Mouse (Mus musculus) right cerebral cortex, adult 2 months (tissue): ENCODE measurements at regions not wholly inside any gene's neighbourhood (a gene's known extent, or its start where the extent isn't known, plus 50 kb on each side); places are given as distances from the start of the nearest gene placed in this dataset.
A peak's percentile ranks its signal among the peaks of the same experiment; 100 is the strongest.
"Not testable (repeated sequence)": the region's sequence is repeated elsewhere in the genome, so short reads cannot be mapped to it uniquely, and the experiment has no call there.

Source experiments
- DNase-seq, 2 experiments: peaks; one replicate each; pipeline ENCODE4 v3.0.0; 2021 to 2022; ENCODE audit warnings: low spot score in 2 of 2

- no peak for DNase-seq
Measured at GRCm38 (mm10) chr3:11094804-11095203, 759.3 kb upstream of the Gm38303 start.

- peak; percentile 16 to 23 for DNase-seq
Measured at GRCm38 (mm10) chr3:11094138-11094537, 758.7 kb upstream of the Gm38303 start.

- no peak for DNase-seq
Measured at GRCm38 (mm10) chr3:11083291-11083690, 747.8 kb upstream of the Gm38303 start.

- DNase-seq = no peak
Measured at GRCm38 (mm10) chr3:11074012-11074411, 738.5 kb upstream of the Gm38303 start.

DNA sequence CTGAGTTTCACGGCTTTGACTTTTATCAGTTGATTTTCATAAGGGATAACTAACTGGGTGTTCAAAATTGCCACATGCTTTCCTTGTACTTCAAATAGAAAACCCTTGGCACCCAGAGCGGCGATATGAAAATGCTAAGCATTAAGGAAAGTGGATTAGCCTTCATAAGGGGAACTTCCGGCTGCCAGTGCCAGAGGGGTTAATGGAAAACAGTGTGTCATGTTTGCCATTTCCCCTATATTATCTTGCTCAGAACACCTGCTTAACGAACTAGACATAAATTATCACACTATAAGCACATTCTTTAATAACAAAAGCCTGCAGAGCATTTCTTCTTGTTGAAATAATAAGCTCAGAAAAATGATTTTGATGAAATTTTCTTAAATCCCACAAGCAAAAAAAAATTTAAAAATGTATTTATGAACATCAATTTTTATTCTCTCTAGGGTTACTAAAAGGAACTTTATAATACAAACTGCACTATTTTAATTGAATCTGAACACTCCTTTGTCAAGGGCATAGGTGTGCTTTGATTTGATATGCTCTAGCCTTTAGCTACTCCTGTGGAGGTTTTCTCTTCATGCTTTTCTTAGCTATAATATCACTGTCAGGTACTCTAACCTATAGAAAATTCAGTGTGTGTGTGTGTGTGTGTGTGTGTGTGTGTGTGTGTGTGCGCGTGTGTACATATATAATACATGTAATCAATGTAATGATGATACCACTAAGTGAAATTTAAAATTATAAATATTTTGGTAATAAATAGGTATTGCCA is 699.7 kb upstream of the Gm38303 start:
- no peak for DNase-seq

- peak; percentile 32 to 61 for DNase-seq
Measured at GRCm38 (mm10) chr3:11029991-11030390, 694.5 kb upstream of the Gm38303 start.

DNA sequence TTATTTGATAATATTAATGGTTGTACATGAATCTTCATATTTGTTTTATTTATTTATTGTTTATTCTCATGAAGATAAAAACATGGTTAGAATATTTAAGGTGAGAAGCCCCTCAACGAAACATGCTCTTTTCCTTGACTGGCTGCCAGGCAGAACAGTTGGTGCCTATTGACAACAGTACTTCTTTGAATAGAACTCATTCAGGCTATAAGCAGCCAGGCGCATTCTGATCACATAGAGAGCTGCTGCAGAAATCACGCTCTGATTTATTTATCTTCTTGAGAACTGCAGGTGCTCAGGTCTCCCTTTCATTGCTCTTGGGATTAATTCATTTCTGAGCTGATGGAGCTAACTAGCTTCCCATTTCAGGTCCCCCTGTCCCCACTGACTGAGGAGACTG is 688.9 kb upstream of the Gm38303 start:
- no peak for DNase-seq

DNA sequence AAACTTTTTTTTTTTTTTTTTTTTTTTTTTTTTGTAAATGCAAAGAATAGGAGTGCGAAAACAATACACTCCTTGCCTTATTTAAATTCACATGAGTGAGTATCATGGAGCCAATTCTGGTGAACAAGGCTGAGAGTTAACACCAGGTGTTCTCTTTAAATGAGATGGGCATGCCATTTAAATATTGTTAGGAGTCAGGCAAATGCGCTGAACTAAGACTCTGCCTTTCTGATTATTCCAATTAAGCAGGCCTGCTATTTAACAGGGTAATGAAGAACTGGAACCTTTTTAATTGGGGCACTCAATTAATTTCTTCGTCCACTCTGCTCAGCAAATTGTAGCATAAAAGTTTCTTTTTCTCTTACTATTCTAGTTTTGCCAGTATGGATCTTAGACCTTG is 684.6 kb upstream of the Gm38303 start:
- no peak for DNase-seq

- DNase-seq = not testable (repeated sequence)
Measured at GRCm38 (mm10) chr3:11014911-11015310, 679.4 kb upstream of the Gm38303 start.

GRCm38 (mm10) chr3:11007363-11007762 is 671.9 kb upstream of the Gm38303 start:
- DNase-seq = no peak

- DNase-seq = no peak
Measured at GRCm38 (mm10) chr3:11006531-11007269, 671.2 kb upstream of the Gm38303 start.

- no peak for DNase-seq
Measured at GRCm38 (mm10) chr3:10978968-10979367, 643.5 kb upstream of the Gm38303 start.

DNA sequence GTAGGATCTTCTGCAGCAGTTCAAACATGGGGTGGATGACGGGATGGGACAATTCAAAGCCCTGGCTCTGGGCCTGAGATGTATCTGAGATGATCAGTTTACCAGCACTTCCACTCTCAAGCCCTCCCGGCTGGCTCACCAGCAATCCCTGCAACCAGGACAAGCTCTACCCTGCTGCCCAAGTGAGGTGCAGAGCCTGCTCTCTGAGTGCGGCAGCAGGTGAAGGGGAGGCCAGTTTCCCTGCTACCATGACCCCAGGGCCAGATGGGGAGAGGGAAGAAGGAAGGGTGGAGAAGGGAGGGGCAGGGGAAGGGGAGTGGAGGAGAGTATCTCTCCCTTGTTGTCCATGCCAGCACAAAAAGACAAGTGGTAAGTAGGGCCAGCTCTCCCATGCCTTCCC is 638.9 kb upstream of the Gm38303 start:
- DNase-seq = no peak

- DNase-seq = no peak
Measured at GRCm38 (mm10) chr3:10952583-10952982, 617.1 kb upstream of the Gm38303 start.

DNA sequence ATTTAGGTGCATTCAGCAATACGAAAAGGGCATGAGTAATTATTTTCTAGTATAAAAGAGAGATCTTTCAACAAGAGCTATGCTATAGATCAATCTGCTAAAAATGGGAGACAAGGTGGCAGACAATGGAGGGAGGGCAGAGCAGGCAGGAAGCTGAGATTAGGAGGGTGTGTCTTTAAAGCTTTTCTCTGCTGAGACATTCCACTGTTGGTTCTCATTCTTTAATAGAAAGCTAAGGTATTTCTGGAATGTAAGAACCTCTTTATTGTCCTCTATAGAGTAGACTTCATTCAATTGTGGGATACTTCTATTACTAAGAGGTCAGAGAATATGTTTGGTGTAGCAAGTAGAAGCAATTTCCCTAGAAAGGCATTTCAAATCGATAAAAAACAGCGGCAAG is 581.6 kb upstream of the Gm38303 start:
- no peak for DNase-seq

- peak in 1 of 2 experiments; percentile 1 for DNase-seq
Measured at GRCm38 (mm10) chr3:10891981-10892380, 556.5 kb upstream of the Gm38303 start.
